Mouse (Mus musculus): ENCODE data around the gene Khsrp. TPM values are rescaled to one million over a fixed set of nuclear protein-coding genes. Genes with fewer than 3 reads are reported as not detected.

Gene Khsrp
- total RNA-seq (2012; rRNA removed): 89.3 and 104 TPM in 2 replicates
- polyA plus RNA-seq (2012; ENCODE audit: insufficient read depth in 1 of 2, insufficient read length in 2 of 2, low read depth in 1 of 2, low replicate concordance in 2 of 2, missing spikeins in 1 of 2): 100 to 1,000 TPM; 125 to 157 TPM

DNA sequence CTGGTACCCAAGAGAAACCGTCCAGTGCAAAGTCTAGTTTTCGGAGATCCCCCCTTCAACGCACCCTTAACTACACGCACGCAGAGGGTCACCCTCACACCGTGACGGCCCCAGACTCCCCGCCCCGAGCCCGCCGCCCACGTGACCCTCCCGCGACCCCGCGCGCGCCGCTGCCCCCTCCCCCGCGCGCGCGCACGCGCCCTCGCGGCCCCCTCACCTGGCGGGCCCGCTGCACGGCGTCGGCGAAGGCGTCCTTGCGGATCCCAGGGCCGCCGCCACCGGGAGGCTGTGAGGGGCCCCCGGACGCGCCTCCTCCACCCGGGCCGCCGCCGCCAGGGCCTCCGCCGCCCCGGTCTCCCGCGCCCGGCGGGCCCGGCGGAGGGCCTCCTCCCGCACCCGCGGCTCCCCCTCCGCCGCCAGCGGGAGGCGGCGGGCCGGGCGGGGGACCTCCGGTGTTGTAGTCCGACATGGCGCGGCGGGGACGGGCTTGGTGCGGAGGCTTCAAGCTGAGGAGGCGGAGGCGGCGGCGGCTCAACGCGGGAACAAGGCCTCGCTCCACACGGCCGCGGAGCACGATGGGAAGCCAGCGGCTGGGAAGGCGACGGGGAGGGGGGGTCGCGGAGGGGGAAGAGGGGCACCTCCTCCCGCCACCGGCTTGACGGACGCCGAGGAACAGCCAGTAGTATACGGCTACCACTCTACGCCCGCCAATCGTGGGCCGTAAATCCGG is at the start of gene Khsrp:
Gene Khsrp (minus strand): TSS at position 592 of the 730 bp plus-strand sequence.
- TF ChIP-seq MAX (IDR thresholded peaks at IDR 0.05; ENCODE audit: low read length) (peak; percentile 14; the same call in 1 of the 2 replicates), POLR2AphosphoS2 (IDR thresholded peaks at IDR 0.05; ENCODE audit: low read length) (0 out of 2 replicates have a peak, but pooled peaks have one; percentile 64), CHD1 (IDR thresholded peaks at IDR 0.05; ENCODE audit: low read depth, low read length) (no peak), POLR2AphosphoS5 (IDR thresholded peaks at IDR 0.05; ENCODE audit: borderline replicate concordance, low read depth, low read length) (no peak), NRF1 (IDR thresholded peaks at IDR 0.05; ENCODE audit: insufficient read depth, low read depth, low read length, poor library complexity, severe bottlenecking) (peak; percentile 58), MAFK (IDR thresholded peaks at IDR 0.05; ENCODE audit: borderline replicate concordance, low read depth, low read length) (no peak), CHD2 (IDR thresholded peaks at IDR 0.05; ENCODE audit: low read length) (no peak), ELF1 (IDR thresholded peaks at IDR 0.05; ENCODE audit: low read depth, low read length) (0 out of 2 replicates have a peak, but pooled peaks have one; percentile 30), E2F4 (IDR thresholded peaks at IDR 0.05; ENCODE audit: borderline replicate concordance, low read depth, low read length) (peak; percentile 65; the same call in 1 of the 2 replicates), UBTF (IDR thresholded peaks at IDR 0.05; ENCODE audit: borderline replicate concordance, insufficient read depth, low read depth, low read length) (no peak), TCF12 (IDR thresholded peaks at IDR 0.05; ENCODE audit: low read depth, low read length) (peak; percentile 59), RAD21 (IDR thresholded peaks at IDR 0.05; ENCODE audit: low read depth, low read length) (no peak), GATA1 (IDR thresholded peaks at IDR 0.05; ENCODE audit: low read depth, low read length) (no peak), ZMIZ1 (IDR thresholded peaks at IDR 0.05; ENCODE audit: low read depth, low read length) (no peak), USF1 (IDR thresholded peaks at IDR 0.05; ENCODE audit: low read depth, low read length) (peak; percentile 85), SIN3A (IDR thresholded peaks at IDR 0.05; ENCODE audit: low read length) (peak; percentile 58), MAZ (IDR thresholded peaks at IDR 0.05; ENCODE audit: low read depth, low read length) (peak; percentile 95), GABPA (IDR thresholded peaks at IDR 0.05; ENCODE audit: low read depth, low read length) (no peak), HCFC1 (IDR thresholded peaks at IDR 0.05; ENCODE audit: low read depth, low read length) (no peak; the same call in 1 of the 2 replicates), BHLHE40 (IDR thresholded peaks at IDR 0.05; ENCODE audit: borderline replicate concordance, low read depth, low read length) (no peak), POLR2A (IDR thresholded peaks at IDR 0.05; ENCODE audit: control insufficient read depth in 1 of 2, insufficient read depth in 1 of 2, low read depth in 1 of 2, low read length in 2 of 2, poor library complexity in 1 of 2) (peak; percentile 58 to 84; a peak in 3 of 4 replicates), ZNF384 (IDR thresholded peaks at IDR 0.05; ENCODE audit: low read depth, low read length) (no peak), CTCF (IDR thresholded peaks at IDR 0.05 in 2 of 3, conservative IDR thresholded peaks at IDR 0.05 in 1 of 3; ENCODE audit: control insufficient read depth in 1 of 3, insufficient read depth in 1 of 3, low read depth in 2 of 3, low read length in 3 of 3, poor library complexity in 1 of 3, severe bottlenecking in 1 of 3) (no peak), NELFE (IDR thresholded peaks at IDR 0.05; ENCODE audit: low read depth, low read length) (peak; percentile 66), KAT2A (conservative IDR thresholded peaks at IDR 0.05; ENCODE audit: low read depth, low read length) (no peak; the same call in 1 of the 2 replicates), RCOR1 (IDR thresholded peaks at IDR 0.05; ENCODE audit: low read depth, low read length) (no peak), MXI1 (IDR thresholded peaks at IDR 0.05; ENCODE audit: low read depth, low read length) (peak; percentile 68; the same call in 1 of the 2 replicates), TBP (IDR thresholded peaks at IDR 0.05; ENCODE audit: low read depth, low read length) (no peak)
- H3K4me1 ChIP-seq (ENCODE audit: control insufficient read depth in 1 of 2, insufficient read depth in 2 of 2, low read length in 2 of 2): peaks cover 0 to 18% of the 10 kb centered on the region in 2 experiments; a peak in 2 of 4 replicates

More for the DNA sequence above, at the start of gene Khsrp:
- H3K9me3 ChIP-seq (replicated peaks; ENCODE audit: insufficient read depth, low read length): no peaks in the 10 kb centered on the region
- peak; percentile 48 for DNase-seq (ENCODE audit: low read depth, low spot score)
- H3K36me3 ChIP-seq (ENCODE audit: control insufficient read depth in 1 of 2, insufficient read depth in 2 of 2, low read length in 2 of 2): peaks cover 7 to 10% of the 10 kb centered on the region in 2 experiments
- peak within 1 kb of the TSS; percentile 99 for H3K9ac ChIP-seq (ENCODE audit: control insufficient read depth, low read depth, low read length, poor library complexity, severe bottlenecking)
- H3K27ac ChIP-seq (ENCODE audit: control insufficient read depth, low read depth, low read length): peak within 1 kb of the TSS; percentile 79
- peak within 1 kb of the TSS; percentile 93 to 97 for H3K4me3 ChIP-seq (ENCODE audit: control insufficient read depth in 1 of 2, insufficient read depth in 1 of 2, low read depth in 2 of 2, low read length in 2 of 2)
- no peaks in the 10 kb centered on the region for H3K27me3 ChIP-seq (ENCODE audit: control insufficient read depth in 1 of 2, insufficient read depth in 2 of 2, low read length in 2 of 2)
- H3K79me2 ChIP-seq (ENCODE audit: control insufficient read depth, insufficient read depth, low read length, poor library complexity): peaks cover 38% of the 10 kb centered on the region
